Mouse (Mus musculus) midbrain, embryonic 15.5 days (tissue): Measurements from ENCODE around the gene Sdk2. TPM values are rescaled to one million over a fixed set of nuclear protein-coding genes. Genes with fewer than 3 reads are reported as not detected.

ENCODE experiments used
- ATAC-seq: fragments of 200-750 bp; cut with Nextera tagmentation; replicated peaks from 2 replicates; pipeline ENCODE4 v1.8.0; 2017; ENCODE audit warnings: moderate TSS enrichment
- H3K27ac ChIP-seq: fragments of 300-500 bp; sonication (generic); 2 replicates; pipeline ENCODE4 v1.5.1; 2015; ENCODE audit warnings: mild to moderate bottlenecking, inconsistent platforms
- H3K27me3 ChIP-seq: fragments of 300-500 bp; sonication (generic); replicated peaks from 2 replicates; pipeline ENCODE4 v1.6.1; 2015; ENCODE audit warnings: inconsistent platforms
- H3K36me3 ChIP-seq: fragments of 300-500 bp; sonication (generic); replicated peaks from 2 replicates; pipeline ENCODE4 v1.6.1; 2015; ENCODE audit warnings: inconsistent platforms
- H3K4me1 ChIP-seq: fragments of 300-500 bp; sonication (generic); 2 replicates; pipeline ENCODE4 v1.6.1; 2015; ENCODE audit warnings: inconsistent platforms
- H3K4me2 ChIP-seq: fragments of 300-500 bp; sonication (generic); 2 replicates; pipeline ENCODE4 v1.6.1; 2015; ENCODE audit warnings: inconsistent platforms, mild to moderate bottlenecking, moderate library complexity
- H3K4me3 ChIP-seq: fragments of 300-500 bp; sonication (generic); 2 replicates; pipeline ENCODE4 v1.5.1; 2015; ENCODE audit warnings: mild to moderate bottlenecking, inconsistent platforms
- H3K9ac ChIP-seq: fragments of 300-500 bp; sonication (generic); 2 replicates; pipeline ENCODE4 v1.6.1; 2015; ENCODE audit warnings: mild to moderate bottlenecking, inconsistent platforms
- H3K9me3 ChIP-seq: fragments of 300-500 bp; sonication (generic); 2 replicates; pipeline ENCODE4 v1.6.1; 2016; ENCODE audit warnings: inconsistent platforms
- WGBS: fragments of 180-500 bp; shearing (Covaris S2); methylation state at CpG from one replicate; pipeline ENCODE4 v1.1.7; 2015; ENCODE audit warnings: mixed read lengths; 5-methylcytosine and 5-hydroxymethylcytosine counted together
- polyA plus RNA-seq: library from polyadenylated mRNA; unstranded; fragments of >200 nt; fragmentation: Nextera tagmentation; extraction: Ambion mirVana; gene quantifications from 2 replicates; pipeline ENCODE4 v1.2.1, GENCODE M21; 2015

Sdk2 gene
- polyA plus RNA-seq, 1 experiment from 2014 or later = 6.0 TPM

DNA sequence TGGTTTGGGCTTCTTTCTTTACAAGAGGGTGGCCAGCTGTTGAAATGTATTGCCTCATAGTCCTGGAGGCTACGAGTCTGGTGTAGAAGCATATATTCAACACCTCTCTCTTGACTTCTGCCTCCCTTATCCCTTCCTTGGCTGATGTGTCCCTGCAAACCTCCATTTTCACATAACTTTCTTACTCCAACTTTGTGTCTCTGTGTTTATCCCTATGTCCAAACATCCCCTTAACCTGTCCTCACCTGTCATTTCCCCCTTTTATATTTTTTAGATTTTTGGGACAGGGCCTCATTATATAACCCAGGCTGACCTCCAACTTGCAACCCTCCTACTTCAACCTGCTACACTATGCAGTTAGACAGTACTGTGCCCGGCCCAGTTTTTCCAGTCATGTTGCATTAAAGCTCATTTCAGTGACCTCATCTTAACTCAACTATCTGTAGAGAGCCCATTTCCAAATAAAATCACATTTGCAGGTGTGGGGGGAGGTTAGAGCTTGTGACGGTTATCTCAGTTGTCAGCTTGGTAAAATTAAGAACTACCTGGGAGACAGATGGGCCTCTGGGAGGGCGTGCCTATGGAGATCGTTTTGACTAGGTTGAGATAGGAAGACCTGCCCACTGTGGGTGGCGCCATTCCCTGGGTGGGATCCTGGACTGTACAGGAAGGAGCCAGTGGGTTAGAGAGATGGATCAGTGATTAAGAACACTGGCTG is 302.6 kb downstream of the Sdk2 start:
- peaks cover 8% of the 10 kb centered on the region; the same call in 1 of the 2 replicates for H3K4me1 ChIP-seq
- 92% methylated on average over 6 of the region's 6 CpGs for WGBS
- no peaks in the 10 kb centered on the region for H3K27me3 ChIP-seq
- no peak overlapping the region for H3K4me3 ChIP-seq
- no peak overlapping the region for H3K9ac ChIP-seq
- no peaks in the 10 kb centered on the region for H3K9me3 ChIP-seq
- H3K36me3 ChIP-seq = no peaks in the 10 kb centered on the region
- ATAC-seq = no peak
- H3K27ac ChIP-seq = no peak overlapping the region
- H3K4me2 ChIP-seq = no peak overlapping the region

DNA sequence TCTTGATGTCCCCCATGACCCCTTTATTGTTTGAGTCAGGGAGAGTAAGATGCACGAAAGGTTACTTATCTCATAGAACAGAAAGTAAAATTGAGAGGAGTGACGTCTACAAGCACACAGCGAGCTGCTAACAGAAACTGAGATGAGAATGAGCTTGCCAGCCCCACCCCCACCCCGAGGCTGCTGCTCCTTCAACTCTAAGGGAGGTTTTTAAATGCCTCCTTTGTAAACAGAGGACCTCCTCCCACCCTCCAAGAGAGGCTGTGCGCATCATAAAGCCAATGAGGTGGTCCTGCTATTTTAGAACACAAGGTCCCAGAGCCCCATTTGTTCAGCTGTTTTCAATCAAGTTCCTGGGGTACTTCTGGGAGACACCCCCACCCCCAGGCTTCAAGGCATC is 303.4 kb downstream of the Sdk2 start:
- H3K27me3 ChIP-seq = no peaks in the 10 kb centered on the region
- no peak overlapping the region for H3K9ac ChIP-seq
- no peak overlapping the region for H3K27ac ChIP-seq
- peaks cover 8% of the 10 kb centered on the region; the same call in 1 of the 2 replicates for H3K4me1 ChIP-seq
- no peaks in the 10 kb centered on the region for H3K9me3 ChIP-seq
- H3K36me3 ChIP-seq = no peaks in the 10 kb centered on the region
- no peak overlapping the region for H3K4me3 ChIP-seq
- ATAC-seq = no peak
- 16% methylated on average over 5 of the region's 5 CpGs for WGBS
- H3K4me2 ChIP-seq = no peak overlapping the region

DNA sequence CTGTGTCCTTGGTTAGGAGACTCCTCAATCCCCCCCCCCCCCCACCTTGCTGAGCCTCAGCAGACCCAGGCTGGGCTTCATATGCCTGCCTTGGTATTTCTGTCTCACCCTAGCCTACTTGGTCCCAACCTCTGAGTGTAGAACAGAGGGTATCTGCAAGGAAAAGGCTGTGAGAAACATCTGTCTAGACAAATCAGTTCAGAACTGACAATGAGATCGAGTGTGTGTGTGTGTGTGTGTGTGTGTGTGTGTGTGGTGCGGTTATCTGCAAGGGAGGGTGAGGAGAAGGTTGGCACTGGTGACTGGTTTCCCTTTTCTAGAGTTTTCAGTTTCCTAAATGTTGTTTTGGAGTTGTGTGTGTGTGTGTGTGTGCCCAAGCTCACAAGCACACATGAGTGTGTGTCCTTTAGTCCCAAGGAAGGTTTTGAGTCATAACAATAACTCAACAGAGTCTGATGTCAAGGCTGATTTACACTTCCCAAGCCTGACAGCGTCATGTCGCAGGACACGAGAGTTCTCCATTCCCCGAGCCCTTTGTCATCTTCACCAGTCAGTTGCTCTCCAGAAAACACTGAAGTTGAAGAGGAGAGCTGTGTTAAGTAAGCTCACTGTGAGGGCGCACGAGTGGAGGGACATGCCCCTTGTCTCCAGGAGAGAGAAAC is 304.6 kb downstream of the Sdk2 start:
- H3K27me3 ChIP-seq = no peaks in the 10 kb centered on the region
- WGBS = 82% methylated on average over 8 of the region's 8 CpGs
- H3K9ac ChIP-seq = no peak overlapping the region
- no peak overlapping the region for H3K4me2 ChIP-seq
- H3K4me1 ChIP-seq = peaks cover 8% of the 10 kb centered on the region; the same call in 1 of the 2 replicates
- H3K4me3 ChIP-seq = no peak overlapping the region
- ATAC-seq = no peak
- no peak overlapping the region for H3K27ac ChIP-seq
- H3K9me3 ChIP-seq = no peaks in the 10 kb centered on the region
- H3K36me3 ChIP-seq = no peaks in the 10 kb centered on the region

GRCm38 (mm10) chr11:113761646-113762045 is 305.2 kb downstream of the Sdk2 start:
- no peaks in the 10 kb centered on the region for H3K36me3 ChIP-seq
- ATAC-seq = no peak
- 91% methylated on average over 7 of the region's 7 CpGs for WGBS

GRCm38 (mm10) chr11:113760476-113760875 is 306.4 kb downstream of the Sdk2 start:
- no peak overlapping the region for H3K9ac ChIP-seq
- no peak overlapping the region for H3K4me3 ChIP-seq
- no peak overlapping the region for H3K4me2 ChIP-seq
- H3K27me3 ChIP-seq = no peaks in the 10 kb centered on the region
- no peaks in the 10 kb centered on the region for H3K9me3 ChIP-seq
- H3K4me1 ChIP-seq = 0 out of 2 replicates have a peak, but pooled peaks cover 3% of the 10 kb centered on the region
- ATAC-seq = no peak
- H3K36me3 ChIP-seq = no peaks in the 10 kb centered on the region
- WGBS = 86% methylated on average over 7 of the region's 7 CpGs
- H3K27ac ChIP-seq = no peak overlapping the region

More at GRCm38 (mm10) chr11:113761646-113762045, 305.2 kb downstream of the Sdk2 start:
- Histone ChIP-seq H3K27me3 (no peaks in the 10 kb centered on the region), H3K4me2 (no peak overlapping the region), H3K9me3 (no peaks in the 10 kb centered on the region), H3K27ac (no peak overlapping the region), H3K4me3 (no peak overlapping the region), H3K4me1 (peaks cover 8% of the 10 kb centered on the region; the same call in 1 of the 2 replicates), H3K9ac (no peak overlapping the region)

- Histone ChIP-seq H3K27ac (no peak overlapping the region), H3K9me3 (no peaks in the 10 kb centered on the region), H3K27me3 (no peaks in the 10 kb centered on the region), H3K4me3 (no peak overlapping the region), H3K9ac (no peak overlapping the region), H3K4me2 (no peak overlapping the region), H3K36me3 (no peaks in the 10 kb centered on the region), H3K4me1 (0 out of 2 replicates have a peak, but pooled peaks cover 3% of the 10 kb centered on the region)
- no peak for ATAC-seq
- 92% methylated on average over 5 of the region's 5 CpGs for WGBS
Observed at GRCm38 (mm10) chr11:113758851-113759250, 308.0 kb downstream of the Sdk2 start.

DNA sequence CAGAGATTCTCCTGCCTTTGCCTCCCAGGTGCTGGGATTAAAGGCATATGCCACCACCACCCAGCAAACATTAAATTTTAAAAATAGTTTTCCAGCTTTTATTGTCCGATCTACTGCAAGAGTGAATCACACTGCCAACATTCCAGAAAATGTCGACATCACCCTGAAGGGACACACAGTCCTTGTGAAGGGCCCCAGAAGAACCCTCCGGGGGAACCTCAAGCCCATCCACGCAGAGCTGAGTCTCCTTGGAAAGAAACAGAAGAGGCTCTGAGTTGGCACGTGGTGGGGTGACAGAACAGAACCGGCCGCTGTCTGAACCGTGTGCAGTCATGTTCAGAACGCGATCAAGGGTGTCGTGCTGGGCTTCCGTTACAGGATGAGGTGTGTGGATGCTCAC is 310.3 kb downstream of the Sdk2 start:
- no peak overlapping the region for H3K4me3 ChIP-seq
- H3K9me3 ChIP-seq = no peaks in the 10 kb centered on the region
- peaks cover 7% of the 10 kb centered on the region for H3K4me1 ChIP-seq
- no peak overlapping the region for H3K27ac ChIP-seq
- no peak overlapping the region for H3K9ac ChIP-seq
- 95% methylated on average over 12 of the region's 12 CpGs for WGBS
- no peaks in the 10 kb centered on the region for H3K36me3 ChIP-seq
- H3K4me2 ChIP-seq = no peak overlapping the region
- no peak for ATAC-seq
- H3K27me3 ChIP-seq = no peaks in the 10 kb centered on the region

DNA sequence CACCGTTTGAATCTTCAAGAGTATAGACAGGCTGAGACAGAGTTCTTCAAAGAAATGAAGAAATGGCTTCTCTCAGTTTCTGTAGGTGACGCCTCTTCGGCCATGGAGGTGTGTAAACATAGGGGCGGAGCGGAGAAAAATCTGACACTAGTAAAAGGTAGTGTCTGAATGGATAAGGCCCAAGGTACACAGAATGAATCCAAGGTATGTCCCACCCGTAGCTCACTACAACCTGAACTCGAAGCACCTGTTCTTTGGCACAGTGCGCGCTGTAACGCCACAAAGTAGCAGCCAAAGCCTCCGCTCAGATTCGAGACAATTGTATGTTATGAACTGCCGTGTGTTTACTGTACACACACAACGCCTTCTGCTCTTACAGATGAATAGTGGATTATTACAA is 311.0 kb downstream of the Sdk2 start:
- 93% methylated on average over 14 of the region's 14 CpGs for WGBS

DNA sequence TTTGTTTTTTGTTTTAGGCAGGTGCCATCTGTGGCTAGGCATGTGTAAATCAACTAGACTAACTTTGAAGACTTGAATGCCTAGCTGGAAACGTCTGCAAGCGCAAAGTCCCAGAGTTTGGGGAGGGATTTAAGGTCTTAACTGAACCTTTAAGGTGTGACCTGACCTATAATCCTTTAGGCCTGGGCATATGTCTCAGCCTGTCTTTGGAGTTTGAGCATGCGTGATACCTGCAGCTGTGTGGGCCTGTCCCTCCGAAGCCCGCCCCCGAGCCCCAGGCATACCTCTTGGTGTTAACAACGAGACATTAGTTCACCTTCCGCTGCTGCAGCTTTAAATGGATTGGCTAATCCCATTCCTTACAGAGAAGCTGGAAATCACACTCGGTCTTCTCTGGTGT is 312.0 kb downstream of the Sdk2 start:
- no peak overlapping the region for H3K4me2 ChIP-seq
- ATAC-seq = no peak
- WGBS = 34% methylated on average over 9 of the region's 9 CpGs

More for the DNA sequence above, 311.0 kb downstream of the Sdk2 start:
- H3K4me3 ChIP-seq = no peak overlapping the region
- no peaks in the 10 kb centered on the region for H3K27me3 ChIP-seq
- H3K27ac ChIP-seq = no peak overlapping the region
- H3K4me1 ChIP-seq = peaks cover 7% of the 10 kb centered on the region
- H3K36me3 ChIP-seq = no peaks in the 10 kb centered on the region
- ATAC-seq = no peak
- no peaks in the 10 kb centered on the region for H3K9me3 ChIP-seq
- H3K4me2 ChIP-seq = no peak overlapping the region
- no peak overlapping the region for H3K9ac ChIP-seq

DNA sequence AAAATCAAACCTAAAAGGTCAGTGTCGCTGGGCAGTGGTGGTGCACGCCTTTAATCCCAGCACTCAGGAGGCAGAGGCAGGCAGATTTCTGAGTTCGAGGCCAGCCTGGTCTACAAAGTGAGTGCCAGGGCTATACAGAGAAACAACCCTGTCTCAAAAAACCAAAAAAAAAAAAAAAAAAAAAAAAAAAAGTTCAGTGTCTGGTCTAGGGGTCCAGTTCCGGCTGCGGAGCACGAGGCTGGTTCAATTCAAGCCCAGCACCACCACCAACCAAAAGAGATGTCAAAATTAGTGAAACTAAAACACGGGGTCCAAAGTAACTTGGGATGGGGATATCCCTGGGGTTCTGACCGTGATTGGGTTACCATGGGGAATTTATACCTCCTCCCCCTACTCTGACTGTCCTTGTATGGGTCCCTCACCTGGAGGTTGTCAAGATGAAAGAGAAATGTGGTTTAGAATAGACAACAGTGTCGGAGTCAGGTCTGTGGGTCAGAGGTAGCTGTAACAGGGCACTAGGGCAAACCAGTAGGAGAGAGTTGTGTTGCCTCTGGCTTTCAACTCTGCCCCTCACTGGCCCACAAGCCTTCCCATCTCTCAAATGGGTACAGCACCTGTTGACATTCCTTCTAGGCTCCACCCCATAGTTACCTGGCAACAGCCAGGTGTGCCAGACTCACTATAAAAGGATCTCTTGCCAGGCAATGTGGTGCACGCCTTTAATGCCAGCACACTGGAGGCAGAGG is 314.0 kb downstream of the Sdk2 start:
- Histone ChIP-seq H3K4me3 (no peak overlapping the region), H3K9me3 (no peaks in the 10 kb centered on the region), H3K27ac (no peak overlapping the region), H3K27me3 (no peaks in the 10 kb centered on the region), H3K9ac (no peak overlapping the region), H3K4me1 (peaks cover 34% of the 10 kb centered on the region), H3K4me2 (no peak overlapping the region), H3K36me3 (no peaks in the 10 kb centered on the region)
- WGBS = 95% methylated on average over 10 of the region's 10 CpGs
- no peak for ATAC-seq

More for the DNA sequence above, 312.0 kb downstream of the Sdk2 start:
- Histone ChIP-seq H3K9me3 (no peaks in the 10 kb centered on the region), H3K4me3 (no peak overlapping the region), H3K27me3 (no peaks in the 10 kb centered on the region), H3K4me1 (peaks cover 15% of the 10 kb centered on the region), H3K27ac (no peak overlapping the region), H3K36me3 (no peaks in the 10 kb centered on the region), H3K9ac (no peak overlapping the region)

DNA sequence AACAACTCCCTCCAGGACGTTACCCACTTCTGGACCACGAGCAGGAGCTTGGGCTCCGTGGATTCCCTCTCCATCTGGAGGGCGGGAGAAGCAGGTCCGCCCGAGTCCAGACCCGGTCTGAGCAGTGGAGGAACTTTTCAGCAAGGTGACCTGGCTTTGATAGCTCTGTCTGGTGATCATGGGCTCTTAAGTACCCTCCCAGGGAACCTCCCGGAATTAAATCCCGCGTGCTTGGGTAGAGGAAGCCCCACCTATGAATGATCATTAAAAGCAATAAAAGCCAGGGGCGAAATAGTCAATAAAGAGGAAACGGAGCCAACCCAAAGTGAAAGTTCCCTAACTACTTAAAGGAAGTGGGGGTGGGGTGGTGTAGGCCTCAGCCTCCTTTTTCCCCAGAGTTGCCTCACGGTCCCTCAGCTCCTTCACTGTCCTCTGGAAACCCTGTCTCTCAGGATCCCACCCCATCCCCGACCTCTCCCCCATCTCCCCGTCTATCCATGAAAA is 314.6 kb downstream of the Sdk2 start:
- Histone ChIP-seq H3K4me2 (peak overlapping the region; percentile 76), H3K4me3 (peak overlapping the region; percentile 80), H3K27ac (peak overlapping the region; percentile 93; the same call in 1 of the 2 replicates), H3K36me3 (no peaks in the 10 kb centered on the region), H3K27me3 (no peaks in the 10 kb centered on the region), H3K9ac (peak overlapping the region; percentile 92), H3K4me1 (peaks cover 40% of the 10 kb centered on the region), H3K9me3 (no peaks in the 10 kb centered on the region)
- ATAC-seq = peak; percentile 3; the same call in 1 of the 2 replicates
- 32% methylated on average over 15 of the region's 15 CpGs for WGBS

GRCm38 (mm10) chr11:113751484-113752084 is 315.3 kb downstream of the Sdk2 start, which contains the start of gene Cdc42ep4:
TSS of gene Cdc42ep4 (minus strand) at chr11:113751881.
- Histone ChIP-seq H3K9me3 (no peaks in the 10 kb centered on the region), H3K27me3 (no peaks in the 10 kb centered on the region), H3K36me3 (no peaks in the 10 kb centered on the region), H3K4me3 (peak within 1 kb of the TSS; percentile 80), H3K27ac (peak within 1 kb of the TSS; percentile 93), H3K4me2 (peak within 1 kb of the TSS; percentile 76), H3K4me1 (peaks cover 42% of the 10 kb centered on the region), H3K9ac (peak within 1 kb of the TSS; percentile 92)
- ATAC-seq = peak; percentile 87
- under 1% methylated on average over 44 of the region's 44 CpGs for WGBS
